Mouse (Mus musculus): ENCODE results near the gene Ackr3.

GRCm38 (mm10) chr1:90234620-90235054, 30.9 kb downstream of the Ackr3 start:
- TF ChIP-seq CTCF (IDR thresholded peaks at IDR 0.05 in 2 of 3, conservative IDR thresholded peaks at IDR 0.05 in 1 of 3; ENCODE audit: control insufficient read depth in 1 of 3, insufficient read depth in 1 of 3, low read depth in 2 of 3, low read length in 3 of 3, poor library complexity in 1 of 3, severe bottlenecking in 1 of 3) (no peak), POLR2A (IDR thresholded peaks at IDR 0.05; ENCODE audit: control insufficient read depth in 1 of 2, insufficient read depth in 1 of 2, low read depth in 1 of 2, low read length in 2 of 2, poor library complexity in 1 of 2) (no peak), HCFC1 (IDR thresholded peaks at IDR 0.05; ENCODE audit: low read depth, low read length) (no peak), RAD21 (IDR thresholded peaks at IDR 0.05; ENCODE audit: low read depth, low read length) (no peak), RCOR1 (IDR thresholded peaks at IDR 0.05; ENCODE audit: low read depth, low read length) (no peak), ETS1 (IDR thresholded peaks at IDR 0.05; ENCODE audit: low read depth, low read length) (no peak), KAT2A (conservative IDR thresholded peaks at IDR 0.05; ENCODE audit: low read depth, low read length) (no peak), SMC3 (IDR thresholded peaks at IDR 0.05; ENCODE audit: low read depth, low read length) (no peak), NELFE (IDR thresholded peaks at IDR 0.05; ENCODE audit: low read depth, low read length) (no peak), POLR2AphosphoS2 (IDR thresholded peaks at IDR 0.05; ENCODE audit: low read length) (no peak), POLR2AphosphoS5 (IDR thresholded peaks at IDR 0.05; ENCODE audit: borderline replicate concordance, low read depth, low read length) (no peak), NRF1 (IDR thresholded peaks at IDR 0.05; ENCODE audit: insufficient read depth, low read depth, low read length, poor library complexity, severe bottlenecking) (no peak), JUND (IDR thresholded peaks at IDR 0.05; ENCODE audit: low read depth, low read length) (no peak)

Data from MEL (cell line).